ENCODE assay signal across 7 mouse cellular contexts in genomic region chr11:21571700-21572381, GRCm38 (mm10). TPM values are rescaled to one million over a fixed set of nuclear protein-coding genes. Genes with fewer than 3 reads are reported as not detected.
DNase-seq lines count a peak whose midpoint lies in the region; ATAC-seq and TF ChIP-seq lines count a peak whose summit lies in the region.

Gene Wdpcp (plus strand): TSS chr11:21572235.
Gene Mdh1 (minus strand): TSS chr11:21572367.

- intact Hi-C loops in left cerebral cortex, postnatal 4 days (cut with DNase I) = no loop called here

- H3K36me3 ChIP-seq in embryonic facial prominence, embryonic 10.5 days (replicated peaks) = peaks cover 6% of the 10 kb centered on the region; the same call in 1 of the 2 replicates
- no peaks in the 10 kb centered on the region for H3K36me3 ChIP-seq in intestine, postnatal 0 days (ENCODE audit: control insufficient read depth, insufficient read depth)
- no peaks in the 10 kb centered on the region for H3K36me3 ChIP-seq in midbrain, embryonic 12.5 days
- peaks cover 9% of the 10 kb centered on the region for H3K36me3 ChIP-seq in small intestine, adult 2 months (ENCODE audit: control insufficient read depth, insufficient read depth, low read length)

- no peaks in the 10 kb centered on the region for H3K9me3 ChIP-seq in embryonic facial prominence, embryonic 10.5 days
- H3K9me3 ChIP-seq in intestine, postnatal 0 days (ENCODE audit: control insufficient read depth) = no peaks in the 10 kb centered on the region
- no peaks in the 10 kb centered on the region for H3K9me3 ChIP-seq in midbrain, embryonic 12.5 days

- H3K27me3 ChIP-seq in embryonic facial prominence, embryonic 10.5 days (replicated peaks; ENCODE audit: low read depth, poor library complexity, severe bottlenecking) = no peaks in the 10 kb centered on the region
- H3K27me3 ChIP-seq in intestine, postnatal 0 days (replicated peaks; ENCODE audit: control insufficient read depth, insufficient read depth, low read length) = no peaks in the 10 kb centered on the region
- no peaks in the 10 kb centered on the region for H3K27me3 ChIP-seq in midbrain, embryonic 12.5 days
- no peaks in the 10 kb centered on the region for H3K27me3 ChIP-seq in small intestine, adult 2 months (ENCODE audit: control insufficient read depth, insufficient read depth, low read length)

- peak within 1 kb of the TSS; percentile 82 for H3K27ac ChIP-seq in embryonic facial prominence, embryonic 10.5 days (replicated peaks)
- H3K27ac ChIP-seq in intestine, postnatal 0 days (ENCODE audit: low read depth, low read length) = peak within 1 kb of the TSS; percentile 41
- H3K27ac ChIP-seq in midbrain, embryonic 12.5 days (replicated peaks) = peak within 1 kb of the TSS; percentile 79
- H3K27ac ChIP-seq in small intestine, adult 2 months (ENCODE audit: insufficient read depth, low read depth, low read length) = peak within 1 kb of the TSS; percentile 90

- TF ChIP-seq CTCF in intestine, postnatal 0 days (IDR thresholded peaks at IDR 0.05; ENCODE audit: low read depth) = peak; percentile 52
- TF ChIP-seq CTCF in small intestine, adult 2 months (IDR thresholded peaks at IDR 0.05; ENCODE audit: extremely low read depth, insufficient read length, insufficient replicate concordance, low read depth, low read length) = no peak

- under 1% methylated on average over 42 of the region's 42 CpGs for WGBS in embryonic facial prominence, embryonic 10.5 days
- WGBS in intestine, postnatal 0 days = under 1% methylated on average over 42 of the region's 42 CpGs
- under 1% methylated on average over 42 of the region's 42 CpGs for WGBS in midbrain, embryonic 12.5 days
- under 1% methylated on average over 42 of the region's 42 CpGs for WGBS in small intestine, adult 2 months

- peak within 1 kb of the TSS; percentile 73 for H3K4me2 ChIP-seq in intestine, postnatal 0 days (replicated peaks; ENCODE audit: low read depth)
- H3K4me2 ChIP-seq in midbrain, embryonic 12.5 days (replicated peaks) = peak within 1 kb of the TSS; percentile 75

- H3K9ac ChIP-seq in intestine, postnatal 0 days (ENCODE audit: low read depth, low read length) = peak within 1 kb of the TSS; percentile 27
- peak within 1 kb of the TSS; percentile 72 for H3K9ac ChIP-seq in midbrain, embryonic 12.5 days (replicated peaks)

- DNase-seq in adrenal gland, postnatal 10 days = peak; percentile 93
- peak; percentile 95 for DNase-seq in embryonic facial prominence, embryonic 10.5 days (ENCODE audit: low spot score)
- DNase-seq in gonadal fat pad, adult 2 months (ENCODE audit: low read depth) = peak; percentile 89
- DNase-seq in left cerebral cortex, postnatal 4 days = peak; percentile 95

- peak within 1 kb of the TSS; percentile 69 for H3K4me3 ChIP-seq in embryonic facial prominence, embryonic 10.5 days
- H3K4me3 ChIP-seq in intestine, postnatal 0 days (ENCODE audit: low read depth, low read length) = peak within 1 kb of the TSS; percentile 64
- H3K4me3 ChIP-seq in midbrain, embryonic 12.5 days = peak within 1 kb of the TSS; percentile 65
- H3K4me3 ChIP-seq in small intestine, adult 2 months (ENCODE audit: low read depth, low read length) = peak within 1 kb of the TSS; percentile 75

- peak; percentile 92 for TF ChIP-seq POLR2A in small intestine, adult 2 months (IDR thresholded peaks at IDR 0.05; ENCODE audit: low read depth, low read length)

- peaks cover 20% of the 10 kb centered on the region for H3K4me1 ChIP-seq in embryonic facial prominence, embryonic 10.5 days
- H3K4me1 ChIP-seq in intestine, postnatal 0 days (replicated peaks; ENCODE audit: control insufficient read depth, insufficient read depth, low read length) = no peaks in the 10 kb centered on the region; the same call in none of the 2 replicates
- peaks cover 18% of the 10 kb centered on the region for H3K4me1 ChIP-seq in midbrain, embryonic 12.5 days
- 0 out of 2 replicates have a peak, but pooled peaks cover 4% of the 10 kb centered on the region for H3K4me1 ChIP-seq in small intestine, adult 2 months (ENCODE audit: control insufficient read depth, insufficient read depth, insufficient read length, low read length)

- peak; percentile 98 for ATAC-seq in intestine, postnatal 0 days
- peak; percentile 99 for ATAC-seq in midbrain, embryonic 12.5 days (ENCODE audit: low FRiP score, low read depth)

RNA-seq across cellular contexts. Expression of gene Wdpcp, which starts in this region (rescaled TPM):
- 1 to 10 TPM; 6.9 to 9.9 TPM for total RNA-seq in adrenal gland, postnatal 10 days (2021)
- polyA plus RNA-seq in embryonic facial prominence, embryonic 10.5 days (2016; fragmentation: Nextera tagmentation; extraction: Ambion mirVana) = 9.5 and 10.7 TPM in 2 replicates
- 6.8 and 7.4 TPM in 2 replicates for polyA plus RNA-seq in gonadal fat pad, adult 2 months (2012; rRNA removed)
- polyA plus RNA-seq in intestine, postnatal 0 days (2015; fragmentation: Nextera tagmentation; extraction: Ambion mirVana) = 1.4 and 2.8 TPM in 2 replicates
- 10 to 100 TPM; 16.6 to 17.3 TPM for total RNA-seq in left cerebral cortex, postnatal 4 days (2021)
- 13.9 and 14.5 TPM in 2 replicates for polyA plus RNA-seq in midbrain, embryonic 12.5 days (2016; fragmentation: Nextera tagmentation; extraction: Ambion mirVana)
- 1.1 and 1.5 TPM in 2 replicates for polyA plus RNA-seq in small intestine, adult 2 months (2012; rRNA removed)

RNA-seq across cellular contexts. Expression of gene Mdh1, which starts in this region (rescaled TPM):
- 100 to 1,000 TPM; 587 to 703 TPM for total RNA-seq in adrenal gland, postnatal 10 days (2021)
- polyA plus RNA-seq in embryonic facial prominence, embryonic 10.5 days (2016; fragmentation: Nextera tagmentation; extraction: Ambion mirVana) = 405 and 408 TPM in 2 replicates
- polyA plus RNA-seq in gonadal fat pad, adult 2 months (2012; rRNA removed) = 319 and 339 TPM in 2 replicates
- 779 and 782 TPM in 2 replicates for polyA plus RNA-seq in intestine, postnatal 0 days (2015; fragmentation: Nextera tagmentation; extraction: Ambion mirVana)
- total RNA-seq in left cerebral cortex, postnatal 4 days (2021) = 100 to 1,000 TPM; 318 to 322 TPM
- 372 and 382 TPM in 2 replicates for polyA plus RNA-seq in midbrain, embryonic 12.5 days (2016; fragmentation: Nextera tagmentation; extraction: Ambion mirVana)
- polyA plus RNA-seq in small intestine, adult 2 months (2012; rRNA removed) = 91.2 and 261 TPM in 2 replicates

Comparison
In these comparisons a context has a peak if more than half of its experiments do, and no peak if none do; other contexts are left out.
1. Peak in every context shown above with its lines: DNase-seq, ATAC-seq, H3K4me3 ChIP-seq and H3K27ac ChIP-seq.